Mouse (Mus musculus) urinary bladder, adult 2 months (tissue): Measurements from ENCODE around the gene Egln3. TPM values are rescaled to one million over a fixed set of nuclear protein-coding genes. Genes with fewer than 3 reads are reported as not detected.

Experiments
- DNase-seq: peaks from one replicate; pipeline ENCODE4 v3.0.0; 2022; ENCODE audit warnings: low spot score
- polyA plus RNA-seq: library from polyadenylated mRNA; depleted of rRNA; stranded (reverse); fragments of >200 nt; gene quantifications from 2 replicates; pipeline ENCODE4 v1.2.3, GENCODE M21; 2012

The Egln3 gene
- polyA plus RNA-seq, 1 experiment, result 41.7 TPM

GRCm38 (mm10) chr12:54162637-54163131 lies 41.0 kb downstream of the Egln3 start:
- peak; percentile 33 for DNase-seq

GRCm38 (mm10) chr12:54161468-54162202 lies 42.0 kb downstream of the Egln3 start:
- no peak for DNase-seq

- DNase-seq, result no peak
Observed at GRCm38 (mm10) chr12:54160279-54160678, 43.4 kb downstream of the Egln3 start.

GRCm38 (mm10) chr12:54154771-54155170 lies 48.9 kb downstream of the Egln3 start:
- no peak for DNase-seq

- no peak for DNase-seq
Observed at GRCm38 (mm10) chr12:54146943-54147556, 56.6 kb downstream of the Egln3 start.
